Mouse (Mus musculus): ENCODE data around the gene C1qtnf1. TPM values are rescaled to one million over a fixed set of nuclear protein-coding genes. Genes with fewer than 3 reads are reported as not detected.
"Not testable (repeated sequence)": the region's sequence is repeated elsewhere in the genome, so short reads cannot be mapped to it uniquely, and the experiment has no call there.

The C1qtnf1 gene
- polyA plus RNA-seq (2014; fragmentation: Nextera tagmentation; extraction: Ambion mirVana): 7.3 and 7.5 TPM in 2 replicates

GRCm38 (mm10) chr11:118427986-118428385, at the start of gene C1qtnf1:
Gene C1qtnf1, plus strand, starts transcription at chr11:118428203.
- H3K4me2 ChIP-seq (ENCODE audit: low read length): peak within 1 kb of the TSS; percentile 57
- peak within 1 kb of the TSS; percentile 28 to 39 for H3K4me3 ChIP-seq (ENCODE audit: control insufficient read depth in 1 of 2, insufficient read depth in 1 of 2, low read depth in 1 of 2, low read length in 2 of 2)
- no peak for ATAC-seq (ENCODE audit: insufficient number of reproducible peaks, insufficient read depth, low FRiP score, low read depth)
- peaks cover 29 to 38% of the 10 kb centered on the region in 2 experiments; a peak in 3 of 4 replicates for H3K4me1 ChIP-seq (ENCODE audit: control insufficient read depth in 2 of 2, insufficient read depth in 2 of 2, low read length in 2 of 2)
- H3K27ac ChIP-seq (replicated peaks in 1 of 2; ENCODE audit: control insufficient read depth in 1 of 2, insufficient read depth in 1 of 2, low read depth in 2 of 2, low read length in 2 of 2): peak within 1 kb of the TSS; percentile 47 to 70
- H3K27me3 ChIP-seq (ENCODE audit: control insufficient read depth, insufficient read depth, low read length): peaks cover 5% of the 10 kb centered on the region; the same call in 1 of the 2 replicates
- 1% methylated on average over 8 of the region's 8 CpGs for WGBS
- no peaks in the 10 kb centered on the region for H3K9me3 ChIP-seq (ENCODE audit: control insufficient read depth, low read length)
- H3K9ac ChIP-seq (ENCODE audit: low read length): peak within 1 kb of the TSS; percentile 53; the same call in 1 of the 2 replicates
- H3K36me3 ChIP-seq (ENCODE audit: control insufficient read depth, insufficient read depth, low read length): no peaks in the 10 kb centered on the region

- H3K9me3 ChIP-seq (ENCODE audit: control insufficient read depth, low read length): no peaks in the 10 kb centered on the region
- H3K36me3 ChIP-seq (ENCODE audit: control insufficient read depth, insufficient read depth, low read length): no peaks in the 10 kb centered on the region
- H3K4me3 ChIP-seq (ENCODE audit: control insufficient read depth in 1 of 2, insufficient read depth in 1 of 2, low read depth in 1 of 2, low read length in 2 of 2): no peak overlapping the region
- H3K4me1 ChIP-seq (ENCODE audit: control insufficient read depth in 2 of 2, insufficient read depth in 2 of 2, low read length in 2 of 2): peaks cover 3 to 9% of the 10 kb centered on the region in 2 experiments; a peak in 2 of 4 replicates
- H3K27ac ChIP-seq (replicated peaks in 1 of 2; ENCODE audit: control insufficient read depth in 1 of 2, insufficient read depth in 1 of 2, low read depth in 2 of 2, low read length in 2 of 2): no peak overlapping the region
- no peak overlapping the region for H3K9ac ChIP-seq (ENCODE audit: low read length)
- ATAC-seq (ENCODE audit: insufficient number of reproducible peaks, insufficient read depth, low FRiP score, low read depth): no peak
- no peaks in the 10 kb centered on the region for H3K27me3 ChIP-seq (ENCODE audit: control insufficient read depth, insufficient read depth, low read length)
- 77% methylated on average over 6 of the region's 6 CpGs for WGBS
- H3K4me2 ChIP-seq (ENCODE audit: low read length): no peak overlapping the region
Observed at GRCm38 (mm10) chr11:118378656-118379055, 49.3 kb upstream of the C1qtnf1 start.

DNA sequence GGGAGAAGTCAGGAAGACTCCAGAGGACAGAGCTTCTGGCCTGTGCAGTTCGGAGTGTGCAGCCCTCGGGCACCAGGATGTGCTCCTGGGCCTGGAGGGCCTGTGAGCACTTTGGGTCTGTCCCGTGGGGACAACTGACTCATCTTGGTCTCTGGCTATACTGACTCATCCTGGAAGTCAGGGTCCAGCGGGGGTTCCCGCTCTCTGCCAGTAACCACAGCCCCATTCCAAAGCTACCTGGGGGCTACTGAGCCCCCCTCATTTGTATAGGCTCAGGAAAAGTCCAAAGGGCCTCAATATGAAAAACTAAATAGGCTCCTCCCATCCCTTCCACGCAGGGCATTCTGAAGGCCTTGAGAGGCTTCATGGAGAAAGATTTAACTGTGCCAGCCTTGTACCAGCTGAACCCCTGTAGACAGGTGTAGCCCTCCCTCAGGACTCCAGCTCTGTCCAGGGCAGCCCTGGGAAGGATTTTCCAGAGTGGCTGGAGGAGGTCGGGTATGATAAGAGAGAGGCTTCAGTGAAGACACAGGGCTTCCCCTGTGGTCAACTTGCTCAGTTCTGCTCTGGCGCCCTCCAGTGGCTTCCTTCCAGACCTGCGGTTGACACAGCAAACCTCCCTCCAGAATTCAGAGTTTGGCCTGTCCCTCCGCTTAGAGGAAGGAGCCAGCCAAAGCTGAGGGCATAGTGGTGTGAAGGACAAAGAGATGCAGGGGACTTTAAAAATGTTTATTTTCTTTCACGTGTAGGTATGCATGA, 48.6 kb upstream of the C1qtnf1 start:
- Histone ChIP-seq H3K4me3 (ENCODE audit: control insufficient read depth in 1 of 2, insufficient read depth in 1 of 2, low read depth in 1 of 2, low read length in 2 of 2) (no peak overlapping the region), H3K36me3 (ENCODE audit: control insufficient read depth, insufficient read depth, low read length) (no peaks in the 10 kb centered on the region), H3K9me3 (ENCODE audit: control insufficient read depth, low read length) (no peaks in the 10 kb centered on the region), H3K4me1 (ENCODE audit: control insufficient read depth in 2 of 2, insufficient read depth in 2 of 2, low read length in 2 of 2) (peaks cover 3 to 9% of the 10 kb centered on the region in 2 experiments; a peak in 2 of 4 replicates), H3K9ac (ENCODE audit: low read length) (no peak overlapping the region), H3K27me3 (ENCODE audit: control insufficient read depth, insufficient read depth, low read length) (no peaks in the 10 kb centered on the region), H3K4me2 (ENCODE audit: low read length) (no peak overlapping the region), H3K27ac (replicated peaks in 1 of 2; ENCODE audit: control insufficient read depth in 1 of 2, insufficient read depth in 1 of 2, low read depth in 2 of 2, low read length in 2 of 2) (no peak overlapping the region)
- 36% methylated on average over 11 of the region's 11 CpGs for WGBS
- ATAC-seq (ENCODE audit: insufficient number of reproducible peaks, insufficient read depth, low FRiP score, low read depth): peak; percentile 50; the same call in 1 of the 2 replicates

DNA sequence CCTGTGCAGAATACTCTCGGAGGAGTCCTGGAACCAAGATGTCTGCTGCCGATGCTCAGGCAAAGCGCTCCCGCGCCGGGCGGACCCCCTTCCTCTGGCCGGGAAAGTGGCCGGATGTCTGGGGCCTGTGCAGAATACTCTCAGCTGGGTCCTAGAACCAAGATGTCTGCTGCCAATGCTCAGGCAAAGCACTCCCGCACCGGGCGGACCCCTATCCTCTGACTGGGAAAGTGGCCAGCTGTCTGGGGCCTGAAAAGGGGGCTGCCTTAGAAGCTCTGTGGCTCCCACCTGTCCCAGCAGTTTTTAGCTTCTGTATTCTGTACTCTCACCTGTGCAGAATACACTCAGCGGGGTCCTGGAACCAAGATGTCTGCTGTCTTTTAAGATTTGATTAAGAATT, 40.2 kb upstream of the C1qtnf1 start:
- H3K4me2 ChIP-seq (ENCODE audit: low read length); H3K9ac ChIP-seq (ENCODE audit: low read length); H3K9me3 ChIP-seq (ENCODE audit: control insufficient read depth, low read length); ATAC-seq (ENCODE audit: insufficient number of reproducible peaks, insufficient read depth, low FRiP score, low read depth); H3K27me3 ChIP-seq (ENCODE audit: control insufficient read depth, insufficient read depth, low read length); H3K4me3 ChIP-seq (ENCODE audit: control insufficient read depth in 1 of 2, insufficient read depth in 1 of 2, low read depth in 1 of 2, low read length in 2 of 2); H3K4me1 ChIP-seq (ENCODE audit: control insufficient read depth in 2 of 2, insufficient read depth in 2 of 2, low read length in 2 of 2); H3K27ac ChIP-seq (replicated peaks in 1 of 2; ENCODE audit: control insufficient read depth in 1 of 2, insufficient read depth in 1 of 2, low read depth in 2 of 2, low read length in 2 of 2); H3K36me3 ChIP-seq (ENCODE audit: control insufficient read depth, insufficient read depth, low read length): not testable (repeated sequence)
- 90% methylated on average over 13 of the region's 13 CpGs for WGBS

GRCm38 (mm10) chr11:118393991-118394390, 34.0 kb upstream of the C1qtnf1 start:
- ATAC-seq (ENCODE audit: insufficient number of reproducible peaks, insufficient read depth, low FRiP score, low read depth): no peak
- Histone ChIP-seq H3K27ac (replicated peaks in 1 of 2; ENCODE audit: control insufficient read depth in 1 of 2, insufficient read depth in 1 of 2, low read depth in 2 of 2, low read length in 2 of 2) (no peak overlapping the region), H3K4me2 (ENCODE audit: low read length) (no peak overlapping the region), H3K4me3 (ENCODE audit: control insufficient read depth in 1 of 2, insufficient read depth in 1 of 2, low read depth in 1 of 2, low read length in 2 of 2) (no peak overlapping the region), H3K9ac (ENCODE audit: low read length) (no peak overlapping the region), H3K36me3 (ENCODE audit: control insufficient read depth, insufficient read depth, low read length) (no peaks in the 10 kb centered on the region), H3K9me3 (ENCODE audit: control insufficient read depth, low read length) (no peaks in the 10 kb centered on the region), H3K27me3 (ENCODE audit: control insufficient read depth, insufficient read depth, low read length) (no peaks in the 10 kb centered on the region), H3K4me1 (ENCODE audit: control insufficient read depth in 2 of 2, insufficient read depth in 2 of 2, low read length in 2 of 2) (no peaks in the 10 kb centered on the region)
- WGBS: 59% methylated on average over 5 of the region's 5 CpGs

- Histone ChIP-seq H3K27ac (replicated peaks in 1 of 2; ENCODE audit: control insufficient read depth in 1 of 2, insufficient read depth in 1 of 2, low read depth in 2 of 2, low read length in 2 of 2) (no peak overlapping the region), H3K36me3 (ENCODE audit: control insufficient read depth, insufficient read depth, low read length) (no peaks in the 10 kb centered on the region), H3K4me2 (ENCODE audit: low read length) (no peak overlapping the region), H3K9me3 (ENCODE audit: control insufficient read depth, low read length) (no peaks in the 10 kb centered on the region), H3K4me3 (ENCODE audit: control insufficient read depth in 1 of 2, insufficient read depth in 1 of 2, low read depth in 1 of 2, low read length in 2 of 2) (no peak overlapping the region), H3K4me1 (ENCODE audit: control insufficient read depth in 2 of 2, insufficient read depth in 2 of 2, low read length in 2 of 2) (peaks cover 2 to 3% of the 10 kb centered on the region in 2 experiments; a peak in 3 of 4 replicates), H3K27me3 (ENCODE audit: control insufficient read depth, insufficient read depth, low read length) (no peaks in the 10 kb centered on the region), H3K9ac (ENCODE audit: low read length) (no peak overlapping the region)
- WGBS: 61% methylated on average over 6 of the region's 6 CpGs
- ATAC-seq (ENCODE audit: insufficient number of reproducible peaks, insufficient read depth, low FRiP score, low read depth): no peak
Observed at GRCm38 (mm10) chr11:118394538-118394937, 33.5 kb upstream of the C1qtnf1 start.

DNA sequence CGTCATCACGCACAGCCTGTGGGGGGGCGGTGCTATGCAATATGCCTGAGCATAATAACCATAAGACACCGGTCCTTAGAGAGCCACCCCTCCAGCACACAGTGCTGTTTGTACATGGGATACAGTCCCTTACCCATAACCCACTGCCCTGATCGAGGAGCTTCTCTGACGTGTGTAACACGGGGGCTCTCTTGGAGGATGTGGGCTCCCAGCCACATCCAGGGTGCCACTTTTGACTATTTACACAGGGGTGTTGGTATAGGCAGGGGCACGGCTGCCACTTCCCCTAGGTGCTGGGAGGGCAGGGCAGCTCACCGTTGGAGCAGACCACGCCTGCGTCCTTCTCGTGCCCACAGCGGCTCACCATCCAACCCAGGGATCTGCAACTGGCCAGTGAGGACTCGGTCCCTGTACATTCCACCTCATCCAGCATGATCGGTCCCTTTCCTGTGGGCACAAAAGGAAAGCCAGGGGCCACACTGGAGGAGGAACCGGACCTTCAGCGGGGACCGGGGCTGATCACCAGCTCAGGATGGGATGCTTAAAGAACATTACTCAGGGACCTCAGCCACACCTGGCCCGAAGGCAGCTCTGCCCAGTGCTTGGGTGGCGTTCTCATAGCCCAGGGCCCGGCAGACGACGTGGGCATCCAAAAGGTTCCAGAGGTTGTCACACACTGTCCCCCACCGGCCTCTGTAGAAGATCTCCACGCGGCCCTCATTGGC, 30.0 kb upstream of the C1qtnf1 start:
- Histone ChIP-seq H3K27me3 (ENCODE audit: control insufficient read depth, insufficient read depth, low read length) (no peaks in the 10 kb centered on the region), H3K4me2 (ENCODE audit: low read length) (no peak overlapping the region), H3K27ac (replicated peaks in 1 of 2; ENCODE audit: control insufficient read depth in 1 of 2, insufficient read depth in 1 of 2, low read depth in 2 of 2, low read length in 2 of 2) (no peak overlapping the region), H3K9me3 (ENCODE audit: control insufficient read depth, low read length) (no peaks in the 10 kb centered on the region), H3K4me3 (ENCODE audit: control insufficient read depth in 1 of 2, insufficient read depth in 1 of 2, low read depth in 1 of 2, low read length in 2 of 2) (no peak overlapping the region), H3K36me3 (ENCODE audit: control insufficient read depth, insufficient read depth, low read length) (no peaks in the 10 kb centered on the region), H3K9ac (ENCODE audit: low read length) (no peak overlapping the region), H3K4me1 (ENCODE audit: control insufficient read depth in 2 of 2, insufficient read depth in 2 of 2, low read length in 2 of 2) (peaks cover 29 to 31% of the 10 kb centered on the region in 2 experiments)
- 90% methylated on average over 26 of the region's 26 CpGs for WGBS
- ATAC-seq (ENCODE audit: insufficient number of reproducible peaks, insufficient read depth, low FRiP score, low read depth): no peak
